Mouse (Mus musculus) heart, adult 10 weeks (tissue): Measurements from ENCODE around the gene Gbp2. TPM values are rescaled to one million over a fixed set of nuclear protein-coding genes. Genes with fewer than 3 reads are reported as not detected.

Experiments
- polyA plus RNA-seq: library from polyadenylated mRNA; stranded (reverse); fragments of 350-450 nt; fragmentation: Illumina TruSeq; extraction: RNeasy Lipid Tissue Mini Kit (QIAGEN cat#74804); gene quantifications from one replicate; pipeline ENCODE4 v1.2.3, GENCODE M21; 2014; ENCODE audit warnings: low read depth, low replicate concordance

Gbp2 gene
- 17.9 TPM for polyA plus RNA-seq

GRCm38 (mm10) chr3:142620111-142620955 is at the start of gene Gbp2:
Gene Gbp2 (plus strand): TSS chr3:142620602.

GRCm38 (mm10) chr3:142594547-142594946 is 25.9 kb upstream of the Gbp2 start, which contains the start of gene Gbp2b:
Gene Gbp2b (plus strand): TSS chr3:142594847.

Other genes starting within 250 kb of the Gbp2 start
- gene Pdlim5, start 224.9 kb upstream of the Gbp2 start, polyA plus RNA-seq, result 762 TPM
- gene Gbp5, start 126.6 kb upstream of the Gbp2 start, polyA plus RNA-seq, result 6.3 TPM
- gene Gbp7, start 90.3 kb upstream of the Gbp2 start, polyA plus RNA-seq, result 9.1 TPM
- 12.1 TPM for gene Gbp3, start 60.6 kb upstream of the Gbp2 start, polyA plus RNA-seq
- not detected for gene Gbp2b, start 25.8 kb upstream of the Gbp2 start, polyA plus RNA-seq
- 45.7 TPM for gene Kyat3, start 80.4 kb downstream of the Gbp2 start, polyA plus RNA-seq
- gene Gtf2b, start 144.4 kb downstream of the Gbp2 start, polyA plus RNA-seq, result 26.1 TPM